Mouse (Mus musculus) hindbrain, postnatal 0 days (tissue): Measurements from ENCODE around the gene Olfr974. TPM values are rescaled to one million over a fixed set of nuclear protein-coding genes. Genes with fewer than 3 reads are reported as not detected.

Source experiments
- ATAC-seq: fragments of 200-750 bp; cut with Nextera tagmentation; 2 replicates; pipeline ENCODE4 v1.8.0; 2017; ENCODE audit warnings: mild to moderate bottlenecking, moderate TSS enrichment, moderate library complexity
- DNase-seq: peaks from one replicate; pipeline ENCODE4 v3.0.0-alpha.2; 2015; ENCODE audit warnings: low spot score
- H3K27ac ChIP-seq: fragments of 300-500 bp; sonication (generic); 2 replicates; pipeline ENCODE4 v1.5.1; 2014; ENCODE audit warnings: mild to moderate bottlenecking
- H3K27me3 ChIP-seq: fragments of 300-500 bp; sonication (generic); 2 replicates; pipeline ENCODE4 v1.6.1; 2014; ENCODE audit warnings: low read length, mixed read lengths; ENCODE audit not compliant: insufficient read depth
- H3K36me3 ChIP-seq: fragments of 300-500 bp; sonication (generic); 2 replicates; pipeline ENCODE4 v1.6.1; 2014; ENCODE audit warnings: low read length, mixed read lengths; ENCODE audit not compliant: insufficient read depth
- H3K4me1 ChIP-seq: fragments of 300-500 bp; sonication (generic); 2 replicates; pipeline ENCODE4 v1.6.1; 2014; ENCODE audit warnings: antibody characterized with exemption, low read length, mixed read lengths; ENCODE audit not compliant: insufficient read depth
- H3K4me2 ChIP-seq: fragments of 300-500 bp; sonication (generic); 2 replicates; pipeline ENCODE4 v1.6.1; 2014; ENCODE audit warnings: low read depth, mild to moderate bottlenecking, low read length, moderate library complexity, mixed read lengths
- H3K4me3 ChIP-seq: fragments of 300-500 bp; sonication (generic); 2 replicates; pipeline ENCODE4 v1.5.1; 2014; ENCODE audit warnings: low read length
- H3K9ac ChIP-seq: fragments of 300-500 bp; sonication (generic); replicated peaks from 2 replicates; pipeline ENCODE4 v1.6.1; 2014; ENCODE audit warnings: mild to moderate bottlenecking, low read length, moderate library complexity, mixed read lengths
- H3K9me3 ChIP-seq: fragments of 300-500 bp; sonication (generic); 2 replicates; pipeline ENCODE4 v1.6.1; 2016; ENCODE audit warnings: low read length, mixed read lengths
- CTCF ChIP-seq: IDR thresholded peaks from 2 replicates; pipeline ENCODE4 v1.5.1; 2016; ENCODE audit warnings: antibody characterized with exemption, control low read depth, low read depth
- WGBS: fragments of 180-500 bp; shearing (Covaris S2); extraction: QIAGEN DNeasy Blood & Tissue Kit; methylation state at CpG from one replicate; pipeline ENCODE4 v1.1.7; 2014; 5-methylcytosine and 5-hydroxymethylcytosine counted together
- polyA plus RNA-seq: library from polyadenylated mRNA; unstranded; fragments of >200 nt; fragmentation: Nextera tagmentation; extraction: Ambion mirVana; gene quantifications from 2 replicates; pipeline ENCODE4 v1.2.1, GENCODE M21; 2015
- total RNA-seq: library from RNA; depleted of rRNA; stranded (reverse); fragments of >200 nt; gene quantifications from 2 replicates; pipeline ENCODE4 v1.2.3, GENCODE M21; 2014; rRNA removed

Gene Olfr974
- total and polyA plus RNA-seq, 2 experiments from 2014 or later: not detected

- no peak for TF ChIP-seq CTCF
- Histone ChIP-seq H3K9ac (no peak within 1 kb of the TSS), H3K27me3 (no peaks in the 10 kb centered on the region), H3K4me2 (no peak within 1 kb of the TSS), H3K9me3 (no peaks in the 10 kb centered on the region), H3K4me3 (no peak within 1 kb of the TSS), H3K36me3 (no peaks in the 10 kb centered on the region), H3K4me1 (no peaks in the 10 kb centered on the region), H3K27ac (no peak within 1 kb of the TSS)
- no peak for ATAC-seq
- no peak for DNase-seq
- WGBS: 82% methylated on average over 2 of the region's 2 CpGs
Measured at GRCm38 (mm10) chr9:39991813-39992212, 54.5 kb downstream of the Olfr974 start, which contains the start of gene Olfr978. Gene Olfr978, plus strand, starts transcription at chr9:39992113.

Other genes with a start within 250 kb of the Olfr974 start
- gene Olfr149, start 230.4 kb upstream of the Olfr974 start, total RNA-seq: not detected in 2 replicates
- gene Olfr149, start 230.4 kb upstream of the Olfr974 start, polyA plus RNA-seq: not detected in 2 replicates
- gene Olfr965, start 226.1 kb upstream of the Olfr974 start, total RNA-seq: not detected in 2 replicates
- gene Olfr965, start 226.1 kb upstream of the Olfr974 start, polyA plus RNA-seq: not detected in 2 replicates
- gene Olfr150, start 206.5 kb upstream of the Olfr974 start, total RNA-seq: not detected in 2 replicates
- gene Olfr150, start 206.5 kb upstream of the Olfr974 start, polyA plus RNA-seq: not detected in 2 replicates
- gene Olfr967, start 191.3 kb upstream of the Olfr974 start, total RNA-seq: not detected in 2 replicates
- gene Olfr967, start 191.3 kb upstream of the Olfr974 start, polyA plus RNA-seq: not detected in 2 replicates
- gene Olfr968, start 154.2 kb upstream of the Olfr974 start, total RNA-seq: not detected in 2 replicates
- not detected in 2 replicates for gene Olfr968, start 154.2 kb upstream of the Olfr974 start, polyA plus RNA-seq
- gene Olfr969, start 146.6 kb upstream of the Olfr974 start, total RNA-seq: not detected in 2 replicates
- gene Olfr969, start 146.6 kb upstream of the Olfr974 start, polyA plus RNA-seq: not detected in 2 replicates
- gene Olfr970, start 128.6 kb upstream of the Olfr974 start, total RNA-seq: not detected in 2 replicates
- gene Olfr970, start 128.6 kb upstream of the Olfr974 start, polyA plus RNA-seq: not detected in 2 replicates
- not detected in 2 replicates for gene Olfr971, start 100.6 kb upstream of the Olfr974 start, total RNA-seq
- not detected in 2 replicates for gene Olfr971, start 100.6 kb upstream of the Olfr974 start, polyA plus RNA-seq
- not detected in 2 replicates for gene Olfr972, start 71.1 kb upstream of the Olfr974 start, total RNA-seq
- gene Olfr972, start 71.1 kb upstream of the Olfr974 start, polyA plus RNA-seq: not detected in 2 replicates
- gene Olfr229, start 30.2 kb upstream of the Olfr974 start, total RNA-seq: not detected in 2 replicates
- not detected in 2 replicates for gene Olfr229, start 30.2 kb upstream of the Olfr974 start, polyA plus RNA-seq
- not detected in 2 replicates for gene Olfr975, start 14.5 kb downstream of the Olfr974 start, total RNA-seq
- 0.05 TPM in 1 of 2 replicates, not detected in the other for gene Olfr975, start 14.5 kb downstream of the Olfr974 start, polyA plus RNA-seq
- gene Olfr976, start 23.6 kb downstream of the Olfr974 start, total RNA-seq: not detected in 2 replicates
- gene Olfr976, start 23.6 kb downstream of the Olfr974 start, polyA plus RNA-seq: not detected in 2 replicates
- not detected in 2 replicates for gene Olfr978, start 54.6 kb downstream of the Olfr974 start, total RNA-seq
- gene Olfr978, start 54.6 kb downstream of the Olfr974 start, polyA plus RNA-seq: not detected in 2 replicates
- gene Olfr979, start 66.0 kb downstream of the Olfr974 start, total RNA-seq: not detected in 2 replicates
- gene Olfr979, start 66.0 kb downstream of the Olfr974 start, polyA plus RNA-seq: not detected in 2 replicates
- gene Olfr980, start 72.1 kb downstream of the Olfr974 start, total RNA-seq: not detected in 2 replicates
- not detected in 2 replicates for gene Olfr980, start 72.1 kb downstream of the Olfr974 start, polyA plus RNA-seq
- gene Olfr981, start 84.0 kb downstream of the Olfr974 start, total RNA-seq: not detected in 2 replicates
- not detected in 2 replicates for gene Olfr981, start 84.0 kb downstream of the Olfr974 start, polyA plus RNA-seq
- gene Olfr982, start 136.3 kb downstream of the Olfr974 start, total RNA-seq: not detected in 2 replicates
- not detected in 2 replicates for gene Olfr982, start 136.3 kb downstream of the Olfr974 start, polyA plus RNA-seq
- gene Olfr983, start 156.1 kb downstream of the Olfr974 start, total RNA-seq: not detected in 2 replicates
- not detected in 2 replicates for gene Olfr983, start 156.1 kb downstream of the Olfr974 start, polyA plus RNA-seq
- not detected in 2 replicates for gene Olfr984, start 176.7 kb downstream of the Olfr974 start, total RNA-seq
- gene Olfr984, start 176.7 kb downstream of the Olfr974 start, polyA plus RNA-seq: not detected in 2 replicates
- not detected in 2 replicates for gene Olfr985, start 192.7 kb downstream of the Olfr974 start, total RNA-seq
- not detected in 2 replicates for gene Olfr985, start 192.7 kb downstream of the Olfr974 start, polyA plus RNA-seq
- gene Tmem225, start 210.6 kb downstream of the Olfr974 start, total RNA-seq: not detected in 2 replicates
- not detected in 2 replicates for gene Tmem225, start 210.6 kb downstream of the Olfr974 start, polyA plus RNA-seq
- not detected in 2 replicates for gene Olfr986, start 243.4 kb downstream of the Olfr974 start, total RNA-seq
- gene Olfr986, start 243.4 kb downstream of the Olfr974 start, polyA plus RNA-seq: not detected in 2 replicates